Mouse (Mus musculus): ENCODE data around the gene Mtap.

DNA sequence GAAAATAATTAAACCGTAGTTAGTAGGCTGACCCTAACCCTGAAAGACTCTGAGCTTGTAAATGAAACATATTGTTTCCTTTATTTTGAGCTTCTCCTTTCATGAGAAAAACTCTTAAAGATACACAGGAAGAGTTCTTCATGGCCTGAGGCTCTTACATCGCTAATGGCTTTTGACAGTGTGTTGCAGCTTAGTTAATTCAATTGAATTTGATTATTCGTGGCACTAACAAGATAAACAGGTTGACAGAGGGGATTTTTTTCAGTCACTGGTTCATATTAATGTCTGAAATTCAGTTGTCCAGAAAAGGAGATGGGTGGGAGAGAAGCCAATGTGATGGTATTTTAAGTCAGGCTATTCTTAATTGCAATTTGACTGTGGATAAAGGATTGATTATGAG, 35.6 kb upstream of the Mtap start:
- TF ChIP-seq CTCF (IDR thresholded peaks at IDR 0.05; ENCODE audit: low read depth) (no peak), EP300 (IDR thresholded peaks at IDR 0.05; ENCODE audit: low read depth) (no peak)

All from heart, postnatal 0 days (tissue).